Comparison of ENCODE assay signal across 9 mouse cellular contexts in the genomic region with DNA sequence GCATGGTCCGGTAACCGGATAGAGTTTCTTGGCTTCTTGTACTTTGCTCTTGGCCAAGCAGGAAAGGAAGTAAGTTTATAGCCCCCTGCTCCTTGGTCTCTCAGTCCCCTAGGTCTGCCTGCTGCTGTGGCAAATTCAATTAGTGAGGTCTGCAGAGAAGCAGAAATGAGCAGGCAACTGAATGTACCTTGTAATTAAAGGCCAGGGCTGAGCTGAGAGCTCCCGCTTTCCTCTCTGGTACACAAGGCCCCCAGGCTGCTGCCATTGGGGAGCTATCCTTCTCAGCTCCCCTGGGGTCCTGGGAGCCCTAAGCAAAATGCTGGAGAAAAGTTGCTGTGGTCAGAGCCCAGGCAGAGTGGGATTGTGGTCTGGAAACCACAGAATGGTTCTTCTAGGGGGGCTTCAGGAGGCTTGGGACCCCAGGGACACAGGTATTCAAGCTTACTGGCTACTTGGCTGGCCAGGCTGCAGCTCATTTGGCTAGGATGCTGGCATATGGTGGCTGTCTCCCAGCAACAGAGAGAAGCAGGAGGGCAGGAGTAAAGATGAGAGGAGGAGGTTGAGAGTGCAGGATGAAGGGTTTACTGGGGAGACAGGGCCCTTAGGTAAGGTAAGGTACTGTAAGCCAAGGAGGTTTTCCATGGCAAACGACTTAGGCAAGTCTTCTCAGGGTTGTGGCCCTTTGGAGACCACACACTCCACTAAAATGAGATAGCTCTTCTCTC. TPM values are rescaled to one million over a fixed set of nuclear protein-coding genes. Genes with fewer than 3 reads are reported as not detected.
DNase-seq lines count a peak whose midpoint lies in the region; ATAC-seq and TF ChIP-seq lines count a peak whose summit lies in the region.
"Had no signal": no experiment of that assay in that cellular context is flagged by ENCODE, and none has a peak within 500 bp of the region (broad histone marks: within the 10 kb centered on the region; RNA-seq: fewer than 3 reads in every experiment).

No protein-coding gene starts in this region.

- H3K4me2 ChIP-seq in hindbrain, embryonic 12.5 days (replicated peaks), result peak overlapping the region; percentile 13; the same call in 1 of the 2 replicates
- no peak overlapping the region for H3K4me2 ChIP-seq in hindbrain, embryonic 11.5 days (replicated peaks; ENCODE audit: low read depth, low read length)
- H3K4me2 ChIP-seq in limb, embryonic 15.5 days, result peak overlapping the region; percentile 41
- H3K4me2 ChIP-seq: liver, embryonic 11.5 days had no signal

- ATAC-seq in hindbrain, embryonic 12.5 days (ENCODE audit: low FRiP score), result 0 out of 2 replicates have a peak, but pooled peaks have one; percentile 23
- ATAC-seq in hindbrain, embryonic 11.5 days (ENCODE audit: low FRiP score), result no peak
- no peak for ATAC-seq in limb, embryonic 15.5 days (ENCODE audit: insufficient number of reproducible peaks, low FRiP score, low TSS enrichment, low read depth)
- ATAC-seq: forebrain, embryonic 14.5 days had no signal

- H3K27me3 ChIP-seq in hindbrain, embryonic 12.5 days, result no peaks in the 10 kb centered on the region; the same call in 1 of the 2 replicates
- H3K27me3 ChIP-seq in hindbrain, embryonic 11.5 days (ENCODE audit: control insufficient read depth, insufficient read depth, low read length), result no peaks in the 10 kb centered on the region
- no peaks in the 10 kb centered on the region for H3K27me3 ChIP-seq in limb, embryonic 15.5 days

- H3K36me3 ChIP-seq in hindbrain, embryonic 12.5 days, result no peaks in the 10 kb centered on the region
- no peaks in the 10 kb centered on the region for H3K36me3 ChIP-seq in hindbrain, embryonic 11.5 days (ENCODE audit: control insufficient read depth, insufficient read depth, low read length)
- no peaks in the 10 kb centered on the region for H3K36me3 ChIP-seq in limb, embryonic 15.5 days

- no peak overlapping the region for H3K27ac ChIP-seq in hindbrain, embryonic 12.5 days
- H3K27ac ChIP-seq in hindbrain, embryonic 11.5 days (ENCODE audit: low read depth, low read length), result no peak overlapping the region
- no peak overlapping the region for H3K27ac ChIP-seq in brown adipose tissue, adult 24 weeks (replicated peaks; ENCODE audit: low read depth, low read length)
- peak overlapping the region; percentile 72; the same call in 1 of the 2 replicates for H3K27ac ChIP-seq in cortical plate, adult 2 months (ENCODE audit: insufficient read depth, low read length)
- H3K27ac ChIP-seq in limb, embryonic 15.5 days, result peak overlapping the region; percentile 88

- no peak for DNase-seq in hindbrain, embryonic 11.5 days (ENCODE audit: low spot score)
- no peak for DNase-seq in T-cell, adult 2 months (ENCODE audit: low spot score)
- DNase-seq in right cerebral cortex, adult 18-20 months, result no peak

- TF ChIP-seq POLR2A in cortical plate, adult 2 months (IDR thresholded peaks at IDR 0.05; ENCODE audit: extremely low read depth, insufficient read depth, low read length), result no peak

- peaks cover 18% of the 10 kb centered on the region for H3K4me1 ChIP-seq in hindbrain, embryonic 12.5 days
- H3K4me1 ChIP-seq in hindbrain, embryonic 11.5 days (replicated peaks; ENCODE audit: control insufficient read depth, insufficient read depth, low read length), result no peaks in the 10 kb centered on the region
- H3K4me1 ChIP-seq in brown adipose tissue, adult 24 weeks (ENCODE audit: control insufficient read depth, insufficient read depth, insufficient read length, low read length), result no peaks in the 10 kb centered on the region
- peaks cover 7% of the 10 kb centered on the region for H3K4me1 ChIP-seq in cortical plate, adult 2 months (ENCODE audit: control insufficient read depth, insufficient read depth, low read length)
- peaks cover 42% of the 10 kb centered on the region for H3K4me1 ChIP-seq in limb, embryonic 15.5 days

- H3K9me3 ChIP-seq in hindbrain, embryonic 12.5 days (replicated peaks), result no peaks in the 10 kb centered on the region
- no peaks in the 10 kb centered on the region for H3K9me3 ChIP-seq in hindbrain, embryonic 11.5 days (ENCODE audit: control insufficient read depth, low read length)
- H3K9me3 ChIP-seq in limb, embryonic 15.5 days, result no peaks in the 10 kb centered on the region

- 79% methylated on average over 4 of the region's 4 CpGs for WGBS in hindbrain, embryonic 12.5 days
- 84% methylated on average over 4 of the region's 4 CpGs for WGBS in hindbrain, embryonic 11.5 days
- WGBS in limb, embryonic 15.5 days, result 32% methylated on average over 4 of the region's 4 CpGs

- H3K4me3 ChIP-seq in hindbrain, embryonic 12.5 days, result no peak overlapping the region
- no peak overlapping the region for H3K4me3 ChIP-seq in hindbrain, embryonic 11.5 days (ENCODE audit: low read depth, low read length)
- peak overlapping the region; percentile 12; the same call in 1 of the 2 replicates for H3K4me3 ChIP-seq in brown adipose tissue, adult 24 weeks (ENCODE audit: insufficient read depth, low read depth, low read length)
- peak overlapping the region; percentile 68 for H3K4me3 ChIP-seq in cortical plate, adult 2 months (ENCODE audit: insufficient read depth, low read length)
- H3K4me3 ChIP-seq in limb, embryonic 15.5 days, result peak overlapping the region; percentile 35

- H3K9ac ChIP-seq in hindbrain, embryonic 12.5 days, result no peak overlapping the region
- no peak overlapping the region for H3K9ac ChIP-seq in hindbrain, embryonic 11.5 days (ENCODE audit: low read depth, low read length)
- H3K9ac ChIP-seq in limb, embryonic 15.5 days, result peak overlapping the region; percentile 32

- no peak for TF ChIP-seq CTCF in cortical plate, adult 2 months (IDR thresholded peaks at IDR 0.05; ENCODE audit: extremely low read depth, insufficient read depth, low read length)

RNA-seq across cellular contexts. Expression of a gene that starts 0.9 kb away (rescaled TPM):
- 64.8 and 68.1 TPM in 2 replicates for polyA plus RNA-seq in hindbrain, embryonic 12.5 days (2016; fragmentation: Nextera tagmentation; extraction: Ambion mirVana)
- 37.8 and 47.9 TPM in 2 replicates for polyA plus RNA-seq in hindbrain, embryonic 11.5 days (2014; fragmentation: Nextera tagmentation; extraction: Ambion mirVana)
- 14.3 and 19.1 TPM in 2 replicates for polyA plus RNA-seq in brown adipose tissue, adult 24 weeks (2012; ENCODE audit: insufficient read depth, insufficient read length, missing spikeins)
- 114 and 120 TPM in 2 replicates for polyA plus RNA-seq in cortical plate, adult 2 months (2012; rRNA removed)
- polyA plus RNA-seq in limb, embryonic 15.5 days (2015; fragmentation: Nextera tagmentation; extraction: Ambion mirVana), result 57.8 and 60.6 TPM in 2 replicates

Comparison
In these comparisons a context has a peak if more than half of its experiments do, and no peak if none do; other contexts are left out.
1. H3K27ac ChIP-seq: peak in cortical plate, adult 2 months (single experiment) and limb, embryonic 15.5 days (single experiment); none in hindbrain, embryonic 12.5 days (single experiment), hindbrain, embryonic 11.5 days (single experiment) and brown adipose tissue, adult 24 weeks (single experiment).
2. H3K4me3 ChIP-seq: peak in brown adipose tissue, adult 24 weeks (single experiment), cortical plate, adult 2 months (single experiment) and limb, embryonic 15.5 days (single experiment); none in hindbrain, embryonic 12.5 days (single experiment) and hindbrain, embryonic 11.5 days (single experiment).